Mouse (Mus musculus) brain, embryonic 14.5 days (tissue): Measurements from ENCODE around the gene Far2. TPM values are rescaled to one million over a fixed set of nuclear protein-coding genes. Genes with fewer than 3 reads are reported as not detected.

Experiments
- DNase-seq: peaks from one replicate; pipeline ENCODE4 v3.0.0-alpha.2; 2011; ENCODE audit warnings: low read depth
- CTCF ChIP-seq: fragments of 200-500 bp; IDR thresholded peaks from 2 replicates; pipeline ENCODE4 v1.5.1; 2012; ENCODE audit warnings: inconsistent platforms, mild to moderate bottlenecking, moderate library complexity, borderline replicate concordance; ENCODE audit not compliant: insufficient read depth, insufficient read length; ENCODE audit errors: extremely low read depth
- POLR2A ChIP-seq: fragments of 200-500 bp; IDR thresholded peaks from 2 replicates; pipeline ENCODE4 v1.6.1; 2012; ENCODE audit warnings: mild to moderate bottlenecking, inconsistent platforms, borderline replicate concordance; ENCODE audit not compliant: poor library complexity, insufficient read depth, insufficient read length, severe bottlenecking; ENCODE audit errors: extremely low read depth
- polyA plus RNA-seq: library from polyadenylated mRNA; depleted of rRNA; stranded (reverse); fragments of >200 nt; gene quantifications from 2 replicates; pipeline ENCODE4 v1.2.3, GENCODE M21; 2012; rRNA removed

The Far2 gene
- 5.8 and 9.6 TPM in 2 replicates for polyA plus RNA-seq

GRCm38 (mm10) chr6:148046881-148047649 lies at the start of gene Far2:
Far2 (plus strand) TSS chr6:148047259.
- DNase-seq: peak; percentile 59
- no peak for TF ChIP-seq POLR2A
- TF ChIP-seq CTCF: no peak

- DNase-seq: no peak
- no peak for TF ChIP-seq CTCF
- no peak for TF ChIP-seq POLR2A
These were observed 46.6 kb upstream of the Far2 start for GRCm38 (mm10) chr6:148000483-148000882.

- TF ChIP-seq POLR2A: no peak
- TF ChIP-seq CTCF: peak; percentile 51; the same call in 1 of the 2 replicates
- peak; percentile 47 for DNase-seq
These were observed 46.0 kb upstream of the Far2 start for GRCm38 (mm10) chr6:148001071-148001470.

GRCm38 (mm10) chr6:148006118-148006837 lies 40.8 kb upstream of the Far2 start:
- no peak for TF ChIP-seq POLR2A
- TF ChIP-seq CTCF: no peak

GRCm38 (mm10) chr6:148040759-148041158 lies 6.3 kb upstream of the Far2 start:
- DNase-seq: no peak
- TF ChIP-seq POLR2A: no peak
- no peak for TF ChIP-seq CTCF

More at GRCm38 (mm10) chr6:148006118-148006837, 40.8 kb upstream of the Far2 start:
- DNase-seq: no peak

GRCm38 (mm10) chr6:148047650-148047988 lies 560 bp downstream of the Far2 start:
- no peak for TF ChIP-seq POLR2A
- no peak for TF ChIP-seq CTCF
- no peak for DNase-seq

GRCm38 (mm10) chr6:148063131-148063530 lies 16.1 kb downstream of the Far2 start:
- no peak for DNase-seq
- no peak for TF ChIP-seq POLR2A
- no peak for TF ChIP-seq CTCF

- TF ChIP-seq POLR2A: no peak
- no peak for DNase-seq
These were observed 19.2 kb downstream of the Far2 start for GRCm38 (mm10) chr6:148066267-148066666.

GRCm38 (mm10) chr6:148068786-148069185 lies 21.7 kb downstream of the Far2 start:
- no peak for TF ChIP-seq POLR2A
- TF ChIP-seq CTCF: no peak
- no peak for DNase-seq

GRCm38 (mm10) chr6:148073599-148073998 lies 26.5 kb downstream of the Far2 start:
- TF ChIP-seq CTCF: no peak
- TF ChIP-seq POLR2A: no peak

GRCm38 (mm10) chr6:148074211-148074864 lies 27.3 kb downstream of the Far2 start:
- DNase-seq: peak; percentile 29

More at GRCm38 (mm10) chr6:148073599-148073998, 26.5 kb downstream of the Far2 start:
- peak; percentile 3 for DNase-seq

GRCm38 (mm10) chr6:148083864-148084263 lies 36.8 kb downstream of the Far2 start:
- DNase-seq: no peak
- no peak for TF ChIP-seq CTCF
- no peak for TF ChIP-seq POLR2A

More at GRCm38 (mm10) chr6:148074211-148074864, 27.3 kb downstream of the Far2 start:
- TF ChIP-seq CTCF (no peak), POLR2A (no peak)

- DNase-seq: no peak
- TF ChIP-seq POLR2A (no peak), CTCF (no peak)
These were observed 37.3 kb downstream of the Far2 start for GRCm38 (mm10) chr6:148084403-148084802.
